Mouse (Mus musculus) E14TG2a.4 (cell line): Measurements from ENCODE around the gene Prkag3.

Source experiments
- CTCF ChIP-seq: conservative IDR thresholded peaks from 2 replicates; pipeline ENCODE4 v1.5.1; 2014; ENCODE audit warnings: low read length
- NANOG ChIP-seq: IDR thresholded peaks from 2 replicates; pipeline ENCODE4 v1.6.1; 2014; ENCODE audit warnings: borderline replicate concordance, low read length, mixed read lengths

DNA sequence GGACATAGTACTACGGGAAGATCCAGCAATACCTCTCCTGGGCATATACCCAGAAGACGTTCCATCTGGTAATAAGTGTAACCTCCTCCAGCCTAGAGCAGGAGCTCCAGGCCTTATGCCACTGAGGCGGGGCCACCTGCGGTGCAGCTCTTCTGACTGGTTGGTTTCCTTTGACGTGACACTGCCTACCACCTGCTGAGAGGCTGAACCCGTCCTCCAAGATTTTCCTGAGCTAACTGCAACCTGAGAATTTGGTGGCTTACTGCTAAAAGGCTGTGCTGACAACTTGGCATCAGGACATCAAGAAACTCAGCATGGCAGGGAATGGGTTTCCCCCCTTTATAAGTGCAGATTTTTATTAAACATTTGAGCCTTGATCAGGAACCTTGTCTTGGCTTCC is 39.5 kb downstream of the Prkag3 start:
- TF ChIP-seq CTCF: no peak
- TF ChIP-seq NANOG: no peak
